Mouse (Mus musculus) testis, adult 2 months (tissue): ENCODE data around the gene Slc25a4. TPM values are rescaled to one million over a fixed set of nuclear protein-coding genes. Genes with fewer than 3 reads are reported as not detected.

Source experiments
- H3K27ac ChIP-seq: fragments of 200-500 bp; 2 replicates; pipeline ENCODE4 v1.5.1; 2012; ENCODE audit warnings: low read depth, low read length; ENCODE audit not compliant: control insufficient read depth, insufficient read depth
- H3K27me3 ChIP-seq: fragments of 200-500 bp; 2 replicates; pipeline ENCODE4 v1.6.1; 2012; ENCODE audit warnings: mild to moderate bottlenecking, low read length, moderate library complexity; ENCODE audit not compliant: control insufficient read depth, insufficient read depth
- H3K36me3 ChIP-seq: fragments of 200-500 bp; 2 replicates; pipeline ENCODE4 v1.6.1; 2012; ENCODE audit warnings: mild to moderate bottlenecking, low read length; ENCODE audit not compliant: control insufficient read depth, insufficient read depth
- H3K4me1 ChIP-seq: fragments of 200-500 bp; 2 replicates; pipeline ENCODE4 v1.6.1; 2012; ENCODE audit warnings: low read length; ENCODE audit not compliant: control insufficient read depth, insufficient read depth
- H3K4me3 ChIP-seq: fragments of 200-500 bp; 2 replicates; pipeline ENCODE4 v1.5.1; 2012; ENCODE audit warnings: low read depth, mild to moderate bottlenecking, low read length, moderate library complexity, mixed read lengths; ENCODE audit not compliant: control insufficient read depth
- CTCF ChIP-seq: fragments of 200-500 bp; IDR thresholded peaks from 2 replicates; pipeline ENCODE4 v1.5.1; 2012; ENCODE audit warnings: low read depth, mild to moderate bottlenecking, inconsistent platforms, low read length, moderate library complexity; ENCODE audit not compliant: control insufficient read depth, insufficient read depth, insufficient replicate concordance
- POLR2A ChIP-seq: fragments of 200-500 bp; IDR thresholded peaks from 2 replicates; pipeline ENCODE4 v1.6.1; 2012; ENCODE audit warnings: low read depth, mild to moderate bottlenecking, inconsistent platforms, low read length, moderate library complexity; ENCODE audit not compliant: control insufficient read depth
- polyA plus RNA-seq: library from polyadenylated mRNA; depleted of rRNA; stranded (reverse); fragments of >200 nt; gene quantifications from 2 replicates; pipeline ENCODE4 v1.2.3, GENCODE M21; 2012; rRNA removed

Gene Slc25a4
- 34.6 and 39.0 TPM in 2 replicates for polyA plus RNA-seq

GRCm38 (mm10) chr8:46210404-46211315, at the start of gene Slc25a4:
Slc25a4 (minus strand) TSS chr8:46211284.
- TF ChIP-seq CTCF (no peak), POLR2A (peak; percentile 95)
- Histone ChIP-seq H3K4me1 (peaks cover 13% of the 10 kb centered on the region), H3K27ac (peak within 1 kb of the TSS; percentile 49), H3K36me3 (no peaks in the 10 kb centered on the region), H3K27me3 (no peaks in the 10 kb centered on the region; the same call in 1 of the 2 replicates), H3K4me3 (peak within 1 kb of the TSS; percentile 85)

GRCm38 (mm10) chr8:46257921-46258682, 47.0 kb upstream of the Slc25a4 start:
- no peak overlapping the region for H3K27ac ChIP-seq
- TF ChIP-seq CTCF (no peak), POLR2A (no peak)
- H3K4me3 ChIP-seq: no peak overlapping the region
- peaks cover 5% of the 10 kb centered on the region for H3K4me1 ChIP-seq
- no peaks in the 10 kb centered on the region for H3K27me3 ChIP-seq
- no peaks in the 10 kb centered on the region for H3K36me3 ChIP-seq

GRCm38 (mm10) chr8:46252456-46252855, 41.4 kb upstream of the Slc25a4 start:
- Histone ChIP-seq H3K36me3 (no peaks in the 10 kb centered on the region), H3K27me3 (no peaks in the 10 kb centered on the region), H3K4me1 (peaks cover 5% of the 10 kb centered on the region), H3K27ac (peak overlapping the region; percentile 32; the same call in 1 of the 2 replicates), H3K4me3 (peak overlapping the region; percentile 47)
- TF ChIP-seq CTCF (no peak), POLR2A (no peak)

GRCm38 (mm10) chr8:46251561-46251960, 40.5 kb upstream of the Slc25a4 start:
- no peak overlapping the region for H3K27ac ChIP-seq
- H3K4me1 ChIP-seq: peaks cover 5% of the 10 kb centered on the region
- no peaks in the 10 kb centered on the region for H3K36me3 ChIP-seq
- H3K4me3 ChIP-seq: no peak overlapping the region
- TF ChIP-seq CTCF (no peak), POLR2A (no peak)
- no peaks in the 10 kb centered on the region for H3K27me3 ChIP-seq

GRCm38 (mm10) chr8:46246346-46246745, 35.3 kb upstream of the Slc25a4 start:
- Histone ChIP-seq H3K4me1 (no peaks in the 10 kb centered on the region), H3K36me3 (no peaks in the 10 kb centered on the region), H3K4me3 (no peak overlapping the region), H3K27me3 (no peaks in the 10 kb centered on the region), H3K27ac (peak overlapping the region; percentile 60; the same call in 1 of the 2 replicates)
- TF ChIP-seq CTCF: no peak
- 0 out of 2 replicates have a peak, but pooled peaks have one; percentile 21 for TF ChIP-seq POLR2A

- no peaks in the 10 kb centered on the region for H3K36me3 ChIP-seq
- no peak overlapping the region for H3K4me3 ChIP-seq
- peak overlapping the region; percentile 29; the same call in 1 of the 2 replicates for H3K27ac ChIP-seq
- H3K4me1 ChIP-seq: no peaks in the 10 kb centered on the region
- TF ChIP-seq POLR2A (no peak), CTCF (no peak)
- no peaks in the 10 kb centered on the region for H3K27me3 ChIP-seq
Observed at GRCm38 (mm10) chr8:46242946-46243345, 31.9 kb upstream of the Slc25a4 start.
